Mouse (Mus musculus): ENCODE measurements at regions not wholly inside any gene's neighbourhood (a gene's known extent, or its start where the extent isn't known, plus 50 kb on each side); places are given as distances from the start of the nearest gene placed in this dataset.

DNA sequence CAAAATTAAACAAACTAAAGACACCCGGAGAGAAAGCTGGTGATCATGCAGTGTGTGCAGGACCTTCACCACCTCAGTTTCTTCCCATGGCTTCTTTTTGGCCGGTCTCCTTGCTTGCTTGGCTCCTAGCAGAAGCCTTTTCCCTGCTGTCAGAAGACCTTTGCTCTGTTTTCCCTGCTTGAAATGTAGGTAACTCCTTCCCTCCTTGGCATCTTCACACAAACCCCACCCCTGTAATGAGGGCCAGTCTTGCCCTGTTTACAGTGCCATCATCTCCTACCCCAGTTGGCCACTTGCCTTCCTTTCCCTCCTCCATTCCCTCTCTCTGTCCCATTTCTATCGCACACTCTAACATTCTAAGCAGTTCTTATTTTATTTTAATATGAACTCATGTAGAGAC is 69.7 kb upstream of the Lama4 start:
- H3K36me3 ChIP-seq (ENCODE audit: control insufficient read depth, insufficient read depth, low read length), result no peaks in the 10 kb centered on the region
- WGBS, result 71% methylated on average over 3 of the region's 3 CpGs
- H3K4me3 ChIP-seq (ENCODE audit: low read depth, low read length), result no peak overlapping the region
- no peaks in the 10 kb centered on the region for H3K9me3 ChIP-seq (ENCODE audit: control insufficient read depth, low read length)
- no peak overlapping the region for H3K9ac ChIP-seq (ENCODE audit: low read length)
- H3K4me2 ChIP-seq (ENCODE audit: low read length), result no peak overlapping the region
- no peak overlapping the region for H3K27ac ChIP-seq (ENCODE audit: low read depth)
- DNase-seq (ENCODE audit: low spot score) (no peak), ATAC-seq (replicated peaks; ENCODE audit: low FRiP score, low TSS enrichment, low read depth) (no peak)
- H3K27me3 ChIP-seq (replicated peaks; ENCODE audit: control insufficient read depth, insufficient read depth, low read length), result no peaks in the 10 kb centered on the region
- no peaks in the 10 kb centered on the region for H3K4me1 ChIP-seq (replicated peaks; ENCODE audit: control insufficient read depth, insufficient read depth, low read length)

DNA sequence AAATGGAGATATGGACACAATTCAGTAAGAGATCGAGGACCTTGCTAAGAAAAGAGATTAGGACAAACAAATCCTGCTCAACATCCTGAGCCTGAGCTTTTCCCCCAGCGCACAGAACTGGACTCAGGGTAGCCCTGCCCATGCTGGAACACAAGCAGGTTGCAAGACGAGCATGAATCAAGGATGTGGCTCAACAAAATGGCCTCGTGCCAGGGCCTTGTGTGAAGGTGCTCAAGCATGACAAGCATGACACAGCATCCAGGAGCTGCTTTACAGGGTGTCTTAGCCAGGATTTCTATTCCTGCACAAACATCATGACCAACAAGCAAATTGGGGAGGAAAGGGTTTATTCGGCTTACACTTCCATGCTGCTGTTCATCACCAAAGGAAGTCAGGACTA is 67.7 kb upstream of the Lama4 start:
- no peak for ATAC-seq (replicated peaks; ENCODE audit: low FRiP score, low TSS enrichment, low read depth)

DNA sequence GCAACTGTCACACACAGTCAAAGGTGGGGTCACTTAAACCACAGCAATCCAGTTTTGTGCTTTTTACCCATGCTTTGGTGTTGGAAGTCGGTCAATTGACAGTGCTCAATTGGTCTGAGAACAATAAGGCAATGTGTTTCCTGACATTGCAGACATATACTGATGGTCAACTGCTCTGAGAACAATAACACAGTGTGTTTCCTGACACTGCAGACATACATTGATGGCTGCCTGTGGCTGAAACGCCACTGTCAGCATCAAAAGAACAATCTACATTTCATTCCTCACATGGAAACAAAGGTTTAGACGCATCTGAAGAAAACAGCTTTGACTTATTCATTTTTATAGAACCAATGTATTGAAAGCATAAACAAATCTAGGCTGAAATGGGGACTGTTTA is 59.2 kb upstream of the Lama4 start:
- no peak overlapping the region for H3K4me3 ChIP-seq (ENCODE audit: low read depth, low read length)
- H3K27me3 ChIP-seq (replicated peaks; ENCODE audit: control insufficient read depth, insufficient read depth, low read length), result no peaks in the 10 kb centered on the region
- no peaks in the 10 kb centered on the region for H3K36me3 ChIP-seq (ENCODE audit: control insufficient read depth, insufficient read depth, low read length)
- DNase-seq (ENCODE audit: low spot score) (no peak), ATAC-seq (replicated peaks; ENCODE audit: low FRiP score, low TSS enrichment, low read depth) (no peak)
- H3K9ac ChIP-seq (ENCODE audit: low read length), result no peak overlapping the region
- no peak overlapping the region for H3K4me2 ChIP-seq (ENCODE audit: low read length)
- no peaks in the 10 kb centered on the region for H3K9me3 ChIP-seq (ENCODE audit: control insufficient read depth, low read length)
- 56% methylated on average over 3 of the region's 3 CpGs for WGBS
- H3K4me1 ChIP-seq (replicated peaks; ENCODE audit: control insufficient read depth, insufficient read depth, low read length), result peaks cover 12% of the 10 kb centered on the region
- no peak overlapping the region for H3K27ac ChIP-seq (ENCODE audit: low read depth)

More for the DNA sequence above, 67.7 kb upstream of the Lama4 start:
- H3K4me3 ChIP-seq (ENCODE audit: low read depth, low read length), result no peak overlapping the region
- H3K4me1 ChIP-seq (replicated peaks; ENCODE audit: control insufficient read depth, insufficient read depth, low read length), result no peaks in the 10 kb centered on the region
- no peak for DNase-seq (ENCODE audit: low spot score)
- H3K36me3 ChIP-seq (ENCODE audit: control insufficient read depth, insufficient read depth, low read length), result no peaks in the 10 kb centered on the region
- H3K9ac ChIP-seq (ENCODE audit: low read length), result no peak overlapping the region
- H3K9me3 ChIP-seq (ENCODE audit: control insufficient read depth, low read length), result no peaks in the 10 kb centered on the region
- no peaks in the 10 kb centered on the region for H3K27me3 ChIP-seq (replicated peaks; ENCODE audit: control insufficient read depth, insufficient read depth, low read length)
- H3K4me2 ChIP-seq (ENCODE audit: low read length), result no peak overlapping the region
- WGBS, result 77% methylated on average over 5 of the region's 5 CpGs
- no peak overlapping the region for H3K27ac ChIP-seq (ENCODE audit: low read depth)

DNA sequence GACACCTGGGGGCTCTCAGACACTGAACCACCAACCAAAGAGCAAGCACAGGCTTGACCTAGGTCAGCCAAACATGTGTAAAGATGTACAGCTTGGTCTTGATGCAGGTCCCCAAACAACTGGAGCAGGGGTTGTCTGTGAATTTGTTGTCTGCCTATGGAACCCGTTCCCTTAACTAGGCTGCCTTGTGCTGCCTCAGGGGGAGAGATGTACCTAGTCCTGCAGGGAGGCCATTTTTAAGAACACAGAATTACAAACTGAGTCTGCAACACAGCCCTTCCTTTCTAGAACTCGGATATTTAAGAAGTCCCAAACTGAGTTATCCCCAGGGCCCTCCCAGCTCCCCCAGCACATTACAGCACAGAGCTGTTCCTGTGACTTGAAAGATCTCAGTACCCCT is 57.5 kb upstream of the Lama4 start:
- DNase-seq (ENCODE audit: low spot score) (peak; percentile 62), ATAC-seq (replicated peaks; ENCODE audit: low FRiP score, low TSS enrichment, low read depth) (no peak)
- no peaks in the 10 kb centered on the region for H3K9me3 ChIP-seq (ENCODE audit: control insufficient read depth, low read length)
- peak overlapping the region; percentile 86 for H3K27ac ChIP-seq (ENCODE audit: low read depth)
- H3K36me3 ChIP-seq (ENCODE audit: control insufficient read depth, insufficient read depth, low read length), result no peaks in the 10 kb centered on the region
- H3K27me3 ChIP-seq (replicated peaks; ENCODE audit: control insufficient read depth, insufficient read depth, low read length), result no peaks in the 10 kb centered on the region
- H3K4me1 ChIP-seq (replicated peaks; ENCODE audit: control insufficient read depth, insufficient read depth, low read length), result peaks cover 12% of the 10 kb centered on the region
- no peak overlapping the region for H3K9ac ChIP-seq (ENCODE audit: low read length)
- 61% methylated on average over 2 of the region's 2 CpGs for WGBS
- H3K4me2 ChIP-seq (ENCODE audit: low read length), result no peak overlapping the region
- H3K4me3 ChIP-seq (ENCODE audit: low read depth, low read length), result no peak overlapping the region

DNA sequence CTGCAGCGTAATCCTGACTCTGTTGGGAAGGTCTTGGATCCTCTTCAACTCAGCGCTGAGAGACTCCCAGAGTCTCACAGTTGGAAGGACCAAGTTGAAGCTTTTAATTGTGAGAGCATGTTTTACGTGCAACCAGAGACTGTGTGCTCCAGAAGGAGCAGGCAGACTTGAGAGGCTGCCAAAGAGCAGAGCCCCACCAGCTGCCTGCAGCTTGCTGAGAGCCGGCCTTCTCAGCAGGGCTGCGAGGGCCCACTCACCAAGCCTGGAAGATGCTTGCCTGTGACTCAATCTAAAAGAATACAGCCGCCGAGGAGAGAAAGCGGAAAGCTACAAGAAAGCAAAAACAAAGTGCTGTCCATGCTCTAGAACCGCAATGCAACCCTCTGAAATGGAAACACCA is 57.0 kb upstream of the Lama4 start:
- ATAC-seq (replicated peaks; ENCODE audit: low FRiP score, low TSS enrichment, low read depth) (peak; percentile 91), DNase-seq (ENCODE audit: low spot score) (peak; percentile 81)
- no peaks in the 10 kb centered on the region for H3K36me3 ChIP-seq (ENCODE audit: control insufficient read depth, insufficient read depth, low read length)
- H3K4me1 ChIP-seq (replicated peaks; ENCODE audit: control insufficient read depth, insufficient read depth, low read length), result peaks cover 12% of the 10 kb centered on the region
- no peak overlapping the region for H3K9ac ChIP-seq (ENCODE audit: low read length)
- H3K27ac ChIP-seq (ENCODE audit: low read depth), result peak overlapping the region; percentile 86
- H3K27me3 ChIP-seq (replicated peaks; ENCODE audit: control insufficient read depth, insufficient read depth, low read length), result no peaks in the 10 kb centered on the region
- no peak overlapping the region for H3K4me3 ChIP-seq (ENCODE audit: low read depth, low read length)
- H3K9me3 ChIP-seq (ENCODE audit: control insufficient read depth, low read length), result no peaks in the 10 kb centered on the region
- peak overlapping the region; percentile 7; the same call in 1 of the 2 replicates for H3K4me2 ChIP-seq (ENCODE audit: low read length)
- 28% methylated on average over 9 of the region's 9 CpGs for WGBS

DNA sequence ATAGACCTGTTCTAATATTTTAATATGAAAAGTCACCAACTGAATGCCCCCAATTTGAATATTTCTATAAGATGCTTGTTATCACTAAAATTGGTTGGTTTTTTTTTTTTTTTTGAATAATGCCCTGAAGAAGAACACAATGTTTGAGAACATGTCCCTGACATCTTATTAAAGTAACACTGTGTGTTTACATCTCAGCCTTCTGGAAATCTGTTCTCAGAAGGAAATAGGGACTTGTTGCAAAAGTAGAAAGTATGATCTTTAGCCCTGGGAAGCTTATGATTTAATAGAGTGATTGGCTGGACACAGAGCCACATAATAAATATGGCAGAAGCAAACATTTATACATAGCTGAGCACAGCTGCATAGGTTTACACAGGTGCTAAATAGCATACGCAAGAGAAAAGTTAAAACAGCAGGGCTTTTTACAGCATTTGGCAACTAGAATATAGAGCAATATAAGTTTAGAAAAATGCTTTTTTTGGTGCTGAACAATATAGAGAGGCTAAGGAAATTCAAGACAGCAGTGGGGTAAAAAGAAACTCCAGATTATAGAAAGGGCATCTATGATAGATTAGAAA is 56.1 kb upstream of the Lama4 start:
- DNase-seq (ENCODE audit: low spot score) (no peak), ATAC-seq (replicated peaks; ENCODE audit: low FRiP score, low TSS enrichment, low read depth) (no peak)
- Histone ChIP-seq H3K4me2 (ENCODE audit: low read length) (no peak overlapping the region), H3K27ac (ENCODE audit: low read depth) (peak overlapping the region; percentile 86), H3K9me3 (ENCODE audit: control insufficient read depth, low read length) (no peaks in the 10 kb centered on the region), H3K4me1 (replicated peaks; ENCODE audit: control insufficient read depth, insufficient read depth, low read length) (peaks cover 12% of the 10 kb centered on the region), H3K27me3 (replicated peaks; ENCODE audit: control insufficient read depth, insufficient read depth, low read length) (no peaks in the 10 kb centered on the region), H3K4me3 (ENCODE audit: low read depth, low read length) (no peak overlapping the region), H3K36me3 (ENCODE audit: control insufficient read depth, insufficient read depth, low read length) (no peaks in the 10 kb centered on the region), H3K9ac (ENCODE audit: low read length) (no peak overlapping the region)
- 55% methylated on average over 1 of the region's 1 CpGs for WGBS

DNA sequence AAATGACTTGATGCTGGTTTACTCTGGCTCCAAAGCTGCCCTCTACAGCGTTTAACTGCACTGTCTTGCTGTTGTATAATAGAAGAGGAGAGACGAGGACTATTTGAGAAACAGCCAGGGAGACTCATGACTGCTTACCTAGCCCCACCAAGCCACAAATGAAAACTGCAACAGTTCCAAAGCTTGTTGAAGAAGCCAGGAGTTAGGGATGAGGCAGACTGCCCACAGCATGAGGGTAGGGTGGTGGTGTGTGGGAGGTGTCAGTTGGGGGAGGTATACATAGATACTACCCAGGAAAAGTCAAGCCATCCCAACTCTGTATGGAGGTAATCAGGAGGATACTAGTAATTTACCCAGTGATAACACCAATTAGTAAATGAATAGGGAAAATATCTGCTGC is 55.5 kb upstream of the Lama4 start:
- Histone ChIP-seq H3K4me3 (ENCODE audit: low read depth, low read length) (no peak overlapping the region), H3K9me3 (ENCODE audit: control insufficient read depth, low read length) (no peaks in the 10 kb centered on the region), H3K27me3 (replicated peaks; ENCODE audit: control insufficient read depth, insufficient read depth, low read length) (no peaks in the 10 kb centered on the region), H3K27ac (ENCODE audit: low read depth) (0 out of 2 replicates have a peak overlapping the region, but pooled peaks have one; percentile 86), H3K9ac (ENCODE audit: low read length) (no peak overlapping the region), H3K4me2 (ENCODE audit: low read length) (no peak overlapping the region), H3K36me3 (ENCODE audit: control insufficient read depth, insufficient read depth, low read length) (no peaks in the 10 kb centered on the region), H3K4me1 (replicated peaks; ENCODE audit: control insufficient read depth, insufficient read depth, low read length) (peaks cover 12% of the 10 kb centered on the region)
- WGBS, result 60% methylated on average over 2 of the region's 2 CpGs
- no peak for DNase-seq (ENCODE audit: low spot score)
- no peak for ATAC-seq (replicated peaks; ENCODE audit: low FRiP score, low TSS enrichment, low read depth)

DNA sequence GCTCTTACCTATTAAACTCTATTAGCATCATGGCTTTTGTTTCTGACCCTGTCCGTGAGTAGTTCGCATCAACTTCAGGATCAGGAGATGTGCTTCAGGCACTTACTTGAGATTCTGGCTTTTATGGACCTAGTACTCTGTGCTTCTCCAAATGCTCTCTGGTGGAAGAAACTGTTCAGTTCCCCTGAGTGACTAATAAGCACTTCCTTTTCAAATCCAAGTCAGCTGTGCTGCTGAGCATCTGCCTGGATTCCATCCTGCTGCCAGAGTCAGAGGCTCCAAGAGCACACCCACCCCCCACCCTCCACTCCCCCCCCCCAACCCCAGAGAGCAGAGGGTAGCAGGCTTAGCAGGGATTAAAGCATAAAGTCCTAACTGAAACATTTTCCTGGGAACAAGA is 52.3 kb upstream of the Lama4 start:
- Histone ChIP-seq H3K4me1 (replicated peaks; ENCODE audit: control insufficient read depth, insufficient read depth, low read length) (peaks cover 14% of the 10 kb centered on the region), H3K9me3 (ENCODE audit: control insufficient read depth, low read length) (no peaks in the 10 kb centered on the region), H3K27me3 (replicated peaks; ENCODE audit: control insufficient read depth, insufficient read depth, low read length) (no peaks in the 10 kb centered on the region), H3K4me3 (ENCODE audit: low read depth, low read length) (no peak overlapping the region), H3K4me2 (ENCODE audit: low read length) (no peak overlapping the region), H3K36me3 (ENCODE audit: control insufficient read depth, insufficient read depth, low read length) (no peaks in the 10 kb centered on the region), H3K27ac (ENCODE audit: low read depth) (no peak overlapping the region), H3K9ac (ENCODE audit: low read length) (no peak overlapping the region)
- WGBS, result 87% methylated on average over 2 of the region's 2 CpGs
- no peak for DNase-seq (ENCODE audit: low spot score)
- ATAC-seq (replicated peaks; ENCODE audit: low FRiP score, low TSS enrichment, low read depth), result no peak

Measured in intestine, embryonic 14.5 days (tissue).